Mouse (Mus musculus): ENCODE data around the gene Ass1.

DNA sequence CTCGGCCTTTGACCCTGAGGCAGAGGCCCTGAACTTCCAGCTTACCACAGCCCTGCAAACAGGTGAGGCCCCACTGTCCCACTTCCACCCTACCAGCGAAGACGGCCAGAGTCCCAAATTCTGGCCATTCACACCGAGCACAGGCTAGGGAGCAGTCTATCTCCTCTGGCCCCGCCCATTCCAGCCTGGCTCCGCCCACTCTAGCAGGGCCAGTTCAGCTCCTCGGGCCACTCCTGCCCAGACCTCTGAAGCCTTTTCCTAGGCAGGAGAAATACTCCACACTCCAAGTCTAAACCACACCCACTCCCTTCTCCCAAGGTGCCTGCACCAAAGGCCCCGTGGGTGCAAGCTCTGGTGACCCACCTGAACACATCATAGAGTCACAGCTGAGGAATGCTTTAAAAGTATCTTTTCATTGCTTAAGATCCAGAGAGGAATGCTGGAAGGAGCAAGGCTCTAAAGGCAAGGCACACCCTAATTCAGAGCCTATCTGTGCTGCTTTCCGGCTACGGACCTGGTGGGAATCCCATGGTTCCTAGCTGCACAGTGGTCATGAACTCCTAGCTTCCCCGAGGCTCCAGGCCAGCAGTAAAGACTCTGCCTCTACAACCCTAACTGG, 16.3 kb upstream of the Ass1 start:
- no peak for TF ChIP-seq MAFK (IDR thresholded peaks at IDR 0.05; ENCODE audit: insufficient read depth, low read depth, low read length)
- no peak for TF ChIP-seq CHD2 (IDR thresholded peaks at IDR 0.05; ENCODE audit: low read depth, low read length)

All from ES-E14 (cell line).